Mouse (Mus musculus): Measurements from ENCODE around the gene Mapk8ip1.

The Mapk8ip1 gene

GRCm38 (mm10) chr2:92372767-92373436, 28.2 kb downstream of the Mapk8ip1 start:
- DNase-seq (ENCODE audit: low read depth): no peak

- DNase-seq (ENCODE audit: low read depth): no peak
Measured at GRCm38 (mm10) chr2:92371971-92372690, 28.9 kb downstream of the Mapk8ip1 start.

GRCm38 (mm10) chr2:92370821-92371805, 29.9 kb downstream of the Mapk8ip1 start:
- DNase-seq (ENCODE audit: low read depth): no peak

- no peak for DNase-seq (ENCODE audit: low read depth)
Measured at GRCm38 (mm10) chr2:92370375-92370774, 30.7 kb downstream of the Mapk8ip1 start.

- DNase-seq (ENCODE audit: low read depth): no peak
Measured at GRCm38 (mm10) chr2:92367383-92368029, 33.6 kb downstream of the Mapk8ip1 start.

GRCm38 (mm10) chr2:92365568-92365967, 35.5 kb downstream of the Mapk8ip1 start:
- DNase-seq (ENCODE audit: low read depth): no peak

- DNase-seq (ENCODE audit: low read depth): no peak
Measured at GRCm38 (mm10) chr2:92364086-92364485, 37.0 kb downstream of the Mapk8ip1 start.

- no peak for DNase-seq (ENCODE audit: low read depth)
Measured at GRCm38 (mm10) chr2:92362571-92363228, 38.4 kb downstream of the Mapk8ip1 start.

GRCm38 (mm10) chr2:92361795-92362194, 39.3 kb downstream of the Mapk8ip1 start:
- no peak for DNase-seq (ENCODE audit: low read depth)

- DNase-seq (ENCODE audit: low read depth): no peak
Measured at GRCm38 (mm10) chr2:92360893-92361292, 40.2 kb downstream of the Mapk8ip1 start.

GRCm38 (mm10) chr2:92360186-92360823, 40.8 kb downstream of the Mapk8ip1 start:
- no peak for DNase-seq (ENCODE audit: low read depth)

GRCm38 (mm10) chr2:92359301-92359700, 41.8 kb downstream of the Mapk8ip1 start:
- DNase-seq (ENCODE audit: low read depth): no peak

- no peak for DNase-seq (ENCODE audit: low read depth)
Measured at GRCm38 (mm10) chr2:92354224-92354623, 46.8 kb downstream of the Mapk8ip1 start.

- DNase-seq (ENCODE audit: low read depth): no peak
Measured at GRCm38 (mm10) chr2:92353402-92353801, 47.7 kb downstream of the Mapk8ip1 start.

- DNase-seq (ENCODE audit: low read depth): no peak
Measured at GRCm38 (mm10) chr2:92350686-92351085, 50.4 kb downstream of the Mapk8ip1 start.

- DNase-seq (ENCODE audit: low read depth): no peak
Measured at GRCm38 (mm10) chr2:92349589-92350425, 51.3 kb downstream of the Mapk8ip1 start.

- DNase-seq (ENCODE audit: low read depth): no peak
Measured at GRCm38 (mm10) chr2:92347191-92347590, 53.9 kb downstream of the Mapk8ip1 start.

GRCm38 (mm10) chr2:92342418-92342817, 58.6 kb downstream of the Mapk8ip1 start:
- no peak for DNase-seq (ENCODE audit: low read depth)

Data from 416B (cell line).